Mouse (Mus musculus) lung, embryonic 16.5 days (tissue): ENCODE results near the gene Hist1h4k. TPM values are rescaled to one million over a fixed set of nuclear protein-coding genes. Genes with fewer than 3 reads are reported as not detected.
"Not testable (repeated sequence)": the region's sequence is repeated elsewhere in the genome, so short reads cannot be mapped to it uniquely, and the experiment has no call there.

Experiments
- ATAC-seq: fragments of 200-750 bp; cut with Nextera tagmentation; 2 replicates; pipeline ENCODE4 v1.8.0; 2017; ENCODE audit warnings: low read depth, mild to moderate bottlenecking, moderate library complexity
- H3K27ac ChIP-seq: fragments of 300-500 bp; sonication (generic); 2 replicates; pipeline ENCODE4 v1.5.1; 2014; ENCODE audit warnings: mild to moderate bottlenecking, control low read depth, low read length
- H3K27me3 ChIP-seq: fragments of 300-500 bp; sonication (generic); 2 replicates; pipeline ENCODE4 v1.6.1; 2014; ENCODE audit warnings: low read depth, low read length, mixed read lengths; ENCODE audit not compliant: control insufficient read depth, insufficient read depth
- H3K36me3 ChIP-seq: fragments of 300-500 bp; sonication (generic); 2 replicates; pipeline ENCODE4 v1.6.1; 2014; ENCODE audit warnings: low read length; ENCODE audit not compliant: control insufficient read depth, insufficient read depth
- H3K4me1 ChIP-seq: fragments of 300-500 bp; sonication (generic); replicated peaks from 2 replicates; pipeline ENCODE4 v1.6.1; 2014; ENCODE audit warnings: low read length, mixed read lengths; ENCODE audit not compliant: control insufficient read depth, insufficient read depth
- H3K4me2 ChIP-seq: fragments of 300-500 bp; sonication (generic); 2 replicates; pipeline ENCODE4 v1.6.1; 2014; ENCODE audit warnings: low read depth, low read length, control low read depth
- H3K4me3 ChIP-seq: fragments of 300-500 bp; sonication (generic); 2 replicates; pipeline ENCODE4 v1.5.1; 2014; ENCODE audit warnings: mild to moderate bottlenecking, low read length, control low read depth
- H3K9ac ChIP-seq: fragments of 300-500 bp; sonication (generic); 2 replicates; pipeline ENCODE4 v1.6.1; 2014; ENCODE audit warnings: low read length, control low read depth
- H3K9me3 ChIP-seq: fragments of 300-500 bp; sonication (generic); 2 replicates; pipeline ENCODE4 v1.6.1; 2016; ENCODE audit warnings: low read length; ENCODE audit not compliant: control insufficient read depth
- WGBS: fragments of 180-500 bp; shearing (Covaris S2); extraction: QIAGEN DNeasy Blood & Tissue Kit; methylation state at CpG from one replicate; pipeline ENCODE4 v1.1.7; 2014; 5-methylcytosine and 5-hydroxymethylcytosine counted together
- polyA plus RNA-seq: library from polyadenylated mRNA; unstranded; fragments of >200 nt; fragmentation: Nextera tagmentation; extraction: Ambion mirVana; gene quantifications from 2 replicates; pipeline ENCODE4 v1.2.1, GENCODE M21; 2015

The Hist1h4k gene
- polyA plus RNA-seq, 1 experiment from 2014 or later = 2.0 TPM

DNA sequence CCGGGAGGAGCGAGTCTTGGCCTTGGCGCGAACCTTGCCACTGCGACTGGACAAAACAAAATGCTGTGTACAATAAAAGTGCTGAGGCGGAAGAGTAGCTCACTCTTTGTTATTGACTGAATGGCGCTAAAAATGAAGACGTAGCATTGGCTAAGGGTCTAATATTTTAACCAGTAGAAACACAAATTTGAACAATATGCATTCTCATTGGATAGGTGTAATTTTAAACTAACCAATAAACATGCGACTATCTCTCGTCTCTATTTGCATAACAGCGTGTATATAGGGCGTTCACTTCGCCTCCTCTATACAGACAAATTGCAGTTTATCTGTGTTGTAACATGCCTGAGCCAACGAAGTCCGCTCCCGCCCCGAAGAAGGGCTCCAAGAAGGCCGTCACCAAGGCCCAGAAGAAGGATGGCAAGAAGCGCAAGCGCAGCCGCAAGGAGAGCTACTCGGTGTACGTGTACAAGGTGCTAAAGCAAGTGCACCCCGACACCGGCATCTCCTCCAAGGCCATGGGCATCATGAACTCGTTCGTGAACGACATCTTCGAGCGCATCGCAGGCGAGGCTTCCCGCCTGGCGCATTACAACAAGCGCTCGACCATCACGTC, 28.4 kb downstream of the Hist1h4k start, which contains the start of gene Hist1h2bm:
Gene Hist1h2bm (plus strand): TSS at position 288 of the 616 bp plus-strand sequence.
- H3K27me3 ChIP-seq, H3K9me3 ChIP-seq, H3K36me3 ChIP-seq: not testable (repeated sequence)
- WGBS = 0% methylated on average over 33 of the region's 37 CpGs
- peak within 1 kb of the TSS; percentile 64 for H3K9ac ChIP-seq
- H3K4me1 ChIP-seq = peaks cover 24% of the 10 kb centered on the region
- H3K4me3 ChIP-seq = peak within 1 kb of the TSS; percentile 46
- peak; percentile 97 for ATAC-seq
- peak within 1 kb of the TSS; percentile 93 for H3K27ac ChIP-seq
- H3K4me2 ChIP-seq = peak within 1 kb of the TSS; percentile 58

DNA sequence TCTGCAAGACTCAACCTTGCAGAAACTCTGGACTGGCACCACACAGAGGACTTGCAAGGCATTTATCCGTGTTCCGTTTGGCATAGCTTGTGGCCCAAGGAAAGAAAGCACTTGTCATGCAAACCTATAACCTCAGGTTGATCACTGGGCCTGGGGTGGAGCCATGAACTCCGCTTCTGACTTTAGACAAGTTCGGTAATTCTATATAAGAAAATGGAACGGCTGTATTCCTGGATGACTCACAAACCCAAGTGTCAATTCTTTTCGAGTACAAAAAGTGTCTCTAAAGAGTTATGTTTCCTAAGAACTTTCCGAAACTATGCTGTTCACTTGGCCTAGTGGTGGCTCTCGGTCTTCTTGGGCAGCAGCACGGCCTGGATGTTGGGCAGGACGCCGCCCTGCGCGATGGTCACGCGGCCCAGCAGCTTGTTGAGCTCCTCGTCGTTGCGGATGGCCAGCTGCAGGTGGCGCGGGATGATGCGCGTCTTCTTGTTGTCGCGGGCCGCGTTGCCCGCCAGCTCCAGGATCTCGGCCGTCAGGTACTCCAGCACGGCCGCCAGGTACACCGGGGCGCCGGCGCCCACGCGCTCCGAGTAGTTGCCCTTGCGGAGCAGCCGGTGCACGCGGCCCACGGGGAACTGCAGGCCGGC, 29.1 kb downstream of the Hist1h4k start:
- not testable (repeated sequence) for H3K36me3 ChIP-seq
- peak; percentile 19 for ATAC-seq

DNA sequence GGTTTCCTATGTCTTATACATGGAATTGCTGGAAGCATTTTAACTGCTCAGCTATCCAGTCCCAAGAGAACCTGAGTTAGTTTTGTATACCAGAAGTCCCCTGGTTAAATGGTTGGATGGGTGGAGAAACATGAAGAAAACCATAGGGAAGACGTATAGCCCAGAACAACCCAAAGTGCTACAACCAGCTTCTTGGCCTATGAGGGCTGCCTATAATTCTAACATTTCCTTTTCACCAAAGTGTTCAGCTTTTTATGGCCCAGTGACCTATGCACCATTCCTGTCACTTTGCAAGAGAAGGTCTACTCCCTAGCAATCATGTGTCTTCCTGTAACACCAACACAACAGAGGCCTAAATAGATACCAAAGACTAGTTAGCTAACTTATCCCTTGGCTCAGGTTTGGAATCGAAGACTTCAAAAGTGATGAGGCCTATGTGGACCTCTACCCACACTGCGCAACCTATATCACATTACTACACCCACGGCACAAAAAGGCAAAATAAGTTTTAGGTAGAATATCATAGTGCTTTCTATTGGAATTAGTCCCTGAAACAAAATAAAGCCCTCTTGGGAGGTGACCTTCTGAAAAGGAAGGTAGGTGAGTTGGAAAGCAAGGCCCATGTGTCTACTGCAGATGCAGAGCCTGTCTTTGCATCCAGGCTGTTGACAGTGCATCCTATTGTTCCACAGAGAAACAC, 31.8 kb downstream of the Hist1h4k start:
- peaks cover 31% of the 10 kb centered on the region for H3K4me1 ChIP-seq
- H3K36me3 ChIP-seq = no peaks in the 10 kb centered on the region
- H3K9me3 ChIP-seq = no peaks in the 10 kb centered on the region
- H3K27ac ChIP-seq = peak overlapping the region; percentile 86
- peak overlapping the region; percentile 54 for H3K4me3 ChIP-seq
- peak overlapping the region; percentile 70 for H3K4me2 ChIP-seq
- no peaks in the 10 kb centered on the region for H3K27me3 ChIP-seq
- 46% methylated on average over 4 of the region's 4 CpGs for WGBS
- peak overlapping the region; percentile 79 for H3K9ac ChIP-seq
- no peak for ATAC-seq

More for the DNA sequence above, 29.1 kb downstream of the Hist1h4k start:
- peak overlapping the region; percentile 93 for H3K27ac ChIP-seq
- H3K9ac ChIP-seq = peak overlapping the region; percentile 64
- H3K4me3 ChIP-seq = peak overlapping the region; percentile 46
- H3K4me2 ChIP-seq = peak overlapping the region; percentile 58
- H3K4me1 ChIP-seq = peaks cover 24% of the 10 kb centered on the region
- not testable (repeated sequence) for H3K9me3 ChIP-seq, H3K27me3 ChIP-seq
- WGBS = 1% methylated on average over 18 of the region's 44 CpGs

DNA sequence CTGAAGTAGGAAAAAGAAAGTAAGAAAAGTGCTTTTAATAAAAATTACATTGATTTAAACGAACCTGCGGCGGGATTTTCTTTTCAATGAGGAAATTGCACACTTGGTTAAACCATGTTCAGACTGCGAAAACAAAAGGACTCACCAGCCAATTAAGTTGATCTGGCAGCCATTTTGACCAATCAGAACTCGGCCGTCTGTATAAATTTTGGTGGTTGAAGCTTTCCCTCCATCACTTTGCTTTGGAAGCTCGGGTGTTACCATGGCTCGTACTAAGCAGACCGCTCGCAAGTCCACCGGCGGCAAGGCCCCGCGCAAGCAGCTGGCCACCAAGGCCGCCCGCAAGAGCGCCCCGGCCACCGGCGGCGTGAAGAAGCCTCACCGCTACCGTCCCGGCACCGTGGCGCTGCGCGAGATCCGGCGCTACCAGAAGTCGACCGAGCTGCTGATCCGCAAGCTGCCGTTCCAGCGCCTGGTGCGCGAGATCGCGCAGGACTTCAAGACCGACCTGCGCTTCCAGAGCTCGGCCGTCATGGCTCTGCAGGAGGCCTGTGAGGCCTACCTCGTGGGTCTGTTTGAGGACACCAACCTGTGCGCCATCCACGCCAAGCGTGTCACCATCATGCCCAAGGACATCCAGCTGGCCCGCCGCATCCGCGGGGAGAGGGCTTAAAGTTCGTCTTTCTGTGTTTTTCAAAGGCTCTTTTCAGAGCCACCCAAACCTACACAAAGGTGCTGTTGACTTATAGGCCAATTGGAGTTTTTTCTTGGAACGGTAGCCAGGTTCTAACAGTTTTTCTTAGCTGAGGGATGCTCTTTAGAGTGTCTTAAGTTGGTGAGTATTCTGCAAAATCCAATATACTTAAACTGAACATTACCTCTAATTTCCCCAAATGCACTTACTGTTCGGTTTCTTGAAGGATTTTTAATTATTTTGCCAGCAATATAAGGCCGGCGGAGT, 32.6 kb downstream of the Hist1h4k start, which contains the start of gene Hist1h3h:
Gene Hist1h3h (plus strand): TSS at position 263 of the 961 bp plus-strand sequence.
- WGBS = 1% methylated on average over 24 of the region's 56 CpGs
- H3K4me2 ChIP-seq = peak within 1 kb of the TSS; percentile 85
- H3K27me3 ChIP-seq, H3K9me3 ChIP-seq, H3K36me3 ChIP-seq: not testable (repeated sequence)
- H3K4me1 ChIP-seq = peaks cover 28% of the 10 kb centered on the region
- peak within 1 kb of the TSS; percentile 55 for H3K4me3 ChIP-seq
- H3K9ac ChIP-seq = peak within 1 kb of the TSS; percentile 79
- peak; percentile 40 for ATAC-seq
- peak within 1 kb of the TSS; percentile 97 for H3K27ac ChIP-seq

DNA sequence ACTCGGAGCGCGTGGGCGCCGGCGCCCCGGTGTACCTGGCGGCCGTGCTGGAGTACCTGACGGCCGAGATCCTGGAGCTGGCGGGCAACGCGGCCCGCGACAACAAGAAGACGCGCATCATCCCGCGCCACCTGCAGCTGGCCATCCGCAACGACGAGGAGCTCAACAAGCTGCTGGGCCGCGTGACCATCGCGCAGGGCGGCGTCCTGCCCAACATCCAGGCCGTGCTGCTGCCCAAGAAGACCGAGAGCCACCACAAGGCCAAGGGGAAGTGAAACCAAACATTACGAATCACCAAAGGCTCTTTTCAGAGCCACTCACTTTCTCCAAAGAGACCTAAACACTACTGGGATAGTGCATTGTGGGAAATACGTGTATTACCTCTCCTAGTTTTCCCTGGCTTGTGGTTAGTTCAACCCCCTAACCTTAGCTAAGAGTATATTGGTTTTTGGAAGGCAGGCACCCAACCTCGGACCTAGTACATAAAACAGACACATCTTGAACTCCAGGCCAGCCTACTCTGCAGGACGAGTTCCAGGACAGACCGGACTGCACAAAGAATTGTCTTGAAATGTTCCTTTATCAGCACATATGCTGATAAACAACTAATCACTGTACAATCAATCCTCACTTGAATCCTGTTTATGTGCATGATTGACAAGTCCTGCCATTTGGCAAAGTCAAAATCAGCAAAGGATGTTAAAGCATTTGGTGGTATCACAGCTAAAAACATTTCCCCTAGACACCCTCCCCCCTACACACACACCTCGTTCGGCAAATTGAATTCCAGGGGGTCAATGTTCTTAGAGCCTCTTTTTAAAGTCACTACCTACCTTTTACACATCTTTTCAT, 33.5 kb downstream of the Hist1h4k start:
- H3K27me3 ChIP-seq, H3K9me3 ChIP-seq, H3K36me3 ChIP-seq: not testable (repeated sequence)
- peak overlapping the region; percentile 74 for H3K9ac ChIP-seq
- H3K4me2 ChIP-seq = peak overlapping the region; percentile 85
- peaks cover 26% of the 10 kb centered on the region for H3K4me1 ChIP-seq
- peak; percentile 1 for ATAC-seq
- H3K4me3 ChIP-seq = peak overlapping the region; percentile 55
- WGBS = under 1% methylated on average over 9 of the region's 38 CpGs
- H3K27ac ChIP-seq = peak overlapping the region; percentile 97

DNA sequence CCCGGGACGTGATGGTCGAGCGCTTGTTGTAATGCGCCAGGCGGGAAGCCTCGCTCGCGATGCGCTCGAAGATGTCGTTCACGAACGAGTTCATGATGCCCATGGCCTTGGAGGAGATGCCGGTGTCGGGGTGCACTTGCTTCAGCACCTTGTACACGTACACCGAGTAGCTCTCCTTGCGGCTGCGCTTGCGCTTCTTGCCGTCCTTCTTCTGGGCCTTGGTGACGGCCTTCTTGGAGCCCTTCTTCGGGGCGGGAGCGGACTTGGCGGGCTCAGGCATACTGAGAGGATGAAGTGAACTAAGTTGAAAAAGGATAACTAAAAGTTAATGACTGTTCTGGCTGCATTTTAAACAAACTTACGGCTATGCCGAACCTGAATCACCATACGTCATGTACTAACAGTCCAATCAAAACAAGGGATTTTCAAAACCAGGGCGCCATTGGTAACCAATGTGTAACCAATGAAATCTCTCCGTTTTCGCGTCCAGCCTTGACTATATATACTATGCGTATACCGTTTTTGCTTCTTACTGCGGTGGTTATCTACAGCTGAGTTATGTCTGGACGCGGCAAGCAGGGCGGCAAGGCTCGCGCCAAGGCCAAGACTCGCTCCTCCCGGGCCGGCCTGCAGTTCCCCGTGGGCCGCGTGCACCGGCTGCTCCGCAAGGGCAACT, 34.3 kb downstream of the Hist1h4k start, which contains the start of the genes Hist1h2bl and Hist1h2ai:
Gene Hist1h2bl (minus strand): TSS at position 280 of the 676 bp plus-strand sequence.
Gene Hist1h2ai (plus strand): TSS at position 559 of the 676 bp plus-strand sequence.
- peak within 1 kb of the TSS; percentile 55 for H3K4me3 ChIP-seq
- H3K27me3 ChIP-seq, H3K9me3 ChIP-seq, H3K36me3 ChIP-seq: not testable (repeated sequence)
- H3K4me1 ChIP-seq = peaks cover 28% of the 10 kb centered on the region
- peak; percentile 93 for ATAC-seq
- peak within 1 kb of the TSS; percentile 97 for H3K27ac ChIP-seq
- under 1% methylated on average over 26 of the region's 50 CpGs for WGBS
- peak within 1 kb of the TSS; percentile 85 for H3K4me2 ChIP-seq
- H3K9ac ChIP-seq = peak within 1 kb of the TSS; percentile 74

DNA sequence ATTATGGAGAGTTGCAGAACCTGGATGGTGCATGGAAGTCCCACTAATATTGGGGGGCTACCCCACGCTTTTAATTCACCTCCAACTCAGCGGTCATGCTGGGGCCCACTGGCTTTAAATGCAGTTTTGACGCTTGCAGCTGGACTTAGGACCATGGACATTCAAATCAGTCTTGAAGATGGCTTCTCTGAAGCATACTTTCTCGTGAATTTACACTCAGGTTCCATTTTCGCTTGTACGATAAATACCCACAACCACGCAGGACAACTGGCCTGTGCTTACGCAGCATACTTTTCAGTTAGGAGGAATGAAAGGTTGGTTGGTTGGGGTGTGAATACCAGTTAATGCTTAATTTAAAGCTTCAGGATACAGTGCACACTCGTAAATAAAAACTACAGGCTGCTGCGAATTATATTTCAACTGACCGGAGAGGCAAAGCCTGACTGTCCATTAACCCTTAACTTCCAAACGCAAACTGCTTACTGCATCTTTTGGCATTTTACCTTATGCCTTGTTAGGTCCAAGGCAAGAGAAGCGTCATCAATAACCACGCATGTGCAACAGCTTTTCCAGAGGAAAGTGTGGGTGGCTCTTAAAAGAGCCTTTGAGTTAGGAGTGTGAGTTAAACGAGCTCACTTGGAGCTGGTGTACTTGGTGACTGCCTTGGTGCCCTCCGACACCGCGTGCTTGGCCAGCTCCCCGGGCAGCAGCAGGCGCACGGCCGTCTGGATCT, 35.0 kb downstream of the Hist1h4k start:
- no peak for ATAC-seq
- H3K4me2 ChIP-seq = peak overlapping the region; percentile 59
- H3K9ac ChIP-seq = peak overlapping the region; percentile 72
- H3K9me3 ChIP-seq = no peaks in the 10 kb centered on the region
- H3K4me3 ChIP-seq = peak overlapping the region; percentile 51
- peak overlapping the region; percentile 93 for H3K27ac ChIP-seq
- no peaks in the 10 kb centered on the region for H3K36me3 ChIP-seq
- peaks cover 23% of the 10 kb centered on the region for H3K4me1 ChIP-seq
- no peaks in the 10 kb centered on the region for H3K27me3 ChIP-seq
- WGBS = under 1% methylated on average over 21 of the region's 22 CpGs
